Mouse (Mus musculus) layer of hippocampus, adult 18-20 months (tissue): ENCODE results near the gene Lrp6. TPM values are rescaled to one million over a fixed set of nuclear protein-coding genes. Genes with fewer than 3 reads are reported as not detected.

ENCODE experiments used
- total RNA-seq, 2 experiments: library from RNA; stranded (reverse); gene quantifications; 2 replicates each; pipeline ENCODE4 v1.2.3; 2021

Gene Lrp6
- total RNA-seq, 2 experiments from 2014 or later = 48.8 to 52.6 TPM

Other genes starting within 250 kb of the Lrp6 start
- gene Bcl2l14, start 170.6 kb downstream of the Lrp6 start, total RNA-seq = not detected
- gene Mansc1, start 65.5 kb upstream of the Lrp6 start, total RNA-seq = 1 to 10 TPM; 8.2 to 8.8 TPM
- gene Borcs5, start 72.5 kb upstream of the Lrp6 start, total RNA-seq = 10 to 100 TPM; 38.1 to 43.7 TPM
- gene Dusp16, start 225.7 kb upstream of the Lrp6 start, total RNA-seq = 1 to 10 TPM; 8.8 to 9.4 TPM